Mouse (Mus musculus): ENCODE results near the gene Mad2l1bp.

Mad2l1bp gene

DNA sequence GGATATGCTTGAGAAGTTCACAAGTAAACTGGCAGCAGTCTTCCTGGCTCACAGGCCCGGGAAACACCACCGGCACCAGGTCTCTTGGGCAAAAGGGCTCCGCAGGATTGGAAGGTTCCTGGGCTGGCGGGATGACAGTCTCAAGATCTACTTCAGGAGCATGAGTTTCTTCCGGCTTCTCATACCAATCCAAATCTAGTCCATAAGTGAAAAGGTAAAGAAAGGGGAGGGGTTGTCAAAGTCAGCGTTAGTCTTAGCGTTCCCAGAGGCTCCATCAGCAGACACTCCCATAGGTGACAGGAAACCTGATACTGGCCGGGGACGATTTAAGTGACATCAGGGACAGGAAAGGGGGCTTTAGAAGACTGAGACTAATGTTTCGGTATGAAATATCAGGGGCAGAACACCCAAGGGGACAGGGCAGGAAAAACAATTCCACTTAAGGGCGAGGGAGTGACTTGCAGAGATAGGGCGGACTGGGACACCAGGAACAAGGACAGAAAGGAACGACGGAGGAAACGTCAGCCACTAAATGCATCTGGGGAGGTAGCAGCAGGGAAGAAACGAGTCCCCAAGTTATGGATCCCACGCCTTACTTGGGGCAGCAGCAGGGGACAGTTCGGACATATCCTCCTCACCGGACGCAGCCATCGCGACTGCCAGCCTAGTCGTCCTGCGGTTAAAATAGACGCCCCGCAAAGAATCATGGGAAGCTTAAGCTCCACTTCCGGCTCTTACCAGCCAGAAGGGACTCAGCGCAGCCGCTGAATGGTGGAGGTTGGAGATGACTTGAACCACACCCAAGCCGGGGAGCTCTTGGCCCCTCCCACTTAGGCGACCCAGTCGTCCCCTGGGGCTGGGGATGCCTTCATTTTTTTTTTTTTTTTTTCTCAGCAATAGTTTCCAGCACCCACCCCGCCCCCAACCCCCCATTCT is at the start of gene Mad2l1bp:
TSS of gene Mad2l1bp (minus strand) at position 707 of the 936 bp plus-strand sequence.
- in situ Hi-C loops (cut with MboI; ENCODE audit: low sequenced_read_pairs), result no loop called here

DNA sequence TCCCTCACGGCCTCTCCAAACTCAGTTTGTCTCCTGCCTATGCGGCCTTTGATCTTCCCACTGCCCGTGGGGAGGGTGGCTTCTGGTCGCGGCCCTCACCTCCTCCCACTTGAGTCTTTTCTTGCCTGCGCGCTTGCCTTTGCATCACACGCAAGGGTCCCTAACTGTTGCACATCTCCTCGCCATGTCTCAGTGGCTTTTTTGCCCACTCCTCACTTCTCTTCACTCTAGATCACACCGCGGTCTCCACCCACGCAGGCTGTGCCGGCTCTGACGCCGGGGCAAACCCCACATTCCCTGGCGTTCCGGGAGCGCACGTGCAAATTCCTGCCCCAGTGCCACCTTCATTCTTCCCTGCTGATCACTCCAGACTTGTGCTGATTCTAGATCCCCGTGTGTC is 49.7 kb upstream of the Mad2l1bp start:
- in situ Hi-C loops (cut with MboI; ENCODE audit: low sequenced_read_pairs), result loop anchor here (25.0 kb wide), 1 partner anchor 759 kb away; no protein-coding TSS in a partner anchor

DNA sequence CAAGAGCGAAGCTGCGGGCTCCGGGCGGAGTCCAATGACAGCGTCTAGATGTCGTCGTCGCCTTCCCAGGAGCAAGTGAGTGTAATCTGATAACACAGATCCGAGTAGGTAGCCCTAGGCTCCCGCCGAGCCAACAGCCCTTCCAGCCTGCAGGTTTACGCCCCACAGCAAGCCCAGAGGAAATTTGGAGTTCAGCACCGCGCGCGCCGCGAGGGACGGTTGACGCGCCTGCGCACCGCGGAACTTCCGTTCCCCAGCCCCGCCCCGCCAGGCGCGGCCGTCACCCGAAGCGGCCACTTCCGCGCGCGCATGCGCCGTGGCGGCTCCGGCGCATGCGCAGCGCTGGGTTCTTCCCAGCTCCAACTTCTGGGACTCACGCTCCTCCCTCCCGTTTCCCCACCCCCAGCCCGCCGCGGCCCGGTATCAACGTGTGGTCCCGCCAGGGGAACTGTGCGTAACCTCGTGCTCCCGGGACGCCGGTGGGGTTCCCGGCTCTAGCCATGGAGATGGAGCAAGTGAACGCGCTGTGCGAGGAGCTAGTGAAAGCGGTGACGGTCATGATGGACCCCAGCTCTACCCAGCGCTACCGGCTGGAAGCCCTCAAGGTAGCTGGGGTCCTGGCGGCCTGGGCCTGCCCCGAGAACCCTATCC is 49.2 kb upstream of the Mad2l1bp start, which contains the start of the genes Polh and Xpo5:
TSS of gene Polh (minus strand) at position 225 of the 651 bp plus-strand sequence.
TSS of gene Xpo5 (plus strand) at position 362 of the 651 bp plus-strand sequence.
- in situ Hi-C loops (cut with MboI; ENCODE audit: low sequenced_read_pairs), result loop anchor here (25.0 kb wide), 1 partner anchor 760 kb away; no protein-coding TSS in a partner anchor

DNA sequence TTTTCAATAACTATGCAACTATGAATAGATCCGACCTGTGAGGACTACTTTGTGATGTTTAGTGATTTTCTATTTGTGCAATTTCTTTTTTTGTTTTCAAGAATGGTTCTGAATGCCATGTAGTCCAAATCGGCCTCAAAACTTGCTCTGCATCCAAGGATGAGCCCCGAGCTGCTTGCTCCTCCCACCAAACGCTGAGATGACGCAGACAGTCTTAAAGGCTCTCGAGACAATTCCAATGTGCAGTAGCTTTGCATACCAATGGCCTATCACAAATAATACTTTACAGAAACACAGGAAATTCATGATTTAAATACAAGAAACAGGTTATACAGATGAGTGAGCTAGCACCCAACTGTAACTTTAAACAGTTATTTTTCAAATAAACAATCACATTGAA is 47.8 kb upstream of the Mad2l1bp start:
- in situ Hi-C loops (cut with MboI; ENCODE audit: low sequenced_read_pairs), result loop anchor here (25.0 kb wide), 1 partner anchor 761 kb away; no protein-coding TSS in a partner anchor

DNA sequence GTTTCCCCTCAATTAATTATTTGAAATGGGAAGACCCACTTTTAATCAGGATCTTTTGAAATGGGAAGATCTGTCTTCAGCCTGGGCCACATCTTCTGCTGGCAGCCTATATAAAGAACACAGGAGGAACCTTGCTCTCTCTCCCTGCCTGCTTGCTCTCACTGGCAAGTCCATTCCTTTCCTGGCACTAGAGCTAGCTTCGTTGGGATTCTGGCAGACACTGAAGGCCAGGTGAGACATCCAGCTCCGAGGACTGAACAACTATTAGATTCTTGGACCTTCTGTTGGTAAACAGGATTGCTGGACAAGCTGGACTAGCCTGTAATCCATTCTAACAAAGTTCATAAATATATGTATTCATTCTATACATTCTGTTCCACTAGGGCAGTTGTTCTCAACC is 35.5 kb upstream of the Mad2l1bp start:
- in situ Hi-C loops (cut with MboI; ENCODE audit: low sequenced_read_pairs), result no loop called here

DNA sequence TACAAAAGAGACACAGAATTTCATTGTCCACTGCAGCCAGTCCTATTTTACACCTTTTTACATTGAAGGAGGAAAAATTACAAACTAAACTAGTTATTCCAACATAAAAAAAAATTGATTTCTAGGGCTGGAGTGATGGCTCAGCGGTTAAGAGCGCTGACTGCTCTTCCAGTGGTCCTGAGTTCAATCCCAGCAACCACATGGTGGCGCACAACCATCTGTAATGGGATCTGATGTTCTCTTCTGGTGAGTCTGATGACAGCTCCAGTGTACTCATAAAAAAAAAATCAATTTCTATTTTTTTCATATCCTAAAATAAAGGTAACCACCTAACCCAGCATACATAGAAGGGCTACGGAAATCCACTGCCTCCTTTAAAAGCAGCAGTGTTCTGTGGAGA is 28.9 kb upstream of the Mad2l1bp start:
- in situ Hi-C loops (cut with MboI; ENCODE audit: low sequenced_read_pairs), result no loop called here

DNA sequence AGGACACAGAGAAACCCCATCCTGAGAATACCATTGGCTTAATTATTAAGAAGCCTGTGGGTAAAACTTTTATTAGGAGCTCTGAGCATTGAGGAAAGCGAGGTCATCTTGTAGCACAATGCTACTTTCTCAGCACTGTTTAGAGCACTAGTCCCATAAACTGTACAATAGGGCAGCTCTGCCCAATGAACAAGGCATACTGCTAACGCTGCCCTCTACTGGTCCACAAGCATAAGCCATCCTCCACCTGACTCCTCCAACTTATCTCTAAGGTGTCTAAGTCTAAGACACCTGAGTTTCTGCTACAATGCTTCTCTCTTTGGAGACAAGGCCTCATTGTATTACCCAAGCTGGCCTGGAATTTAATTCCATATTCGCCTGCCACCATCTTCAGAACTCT is 17.2 kb upstream of the Mad2l1bp start:
- in situ Hi-C loops (cut with MboI; ENCODE audit: low sequenced_read_pairs), result no loop called here

DNA sequence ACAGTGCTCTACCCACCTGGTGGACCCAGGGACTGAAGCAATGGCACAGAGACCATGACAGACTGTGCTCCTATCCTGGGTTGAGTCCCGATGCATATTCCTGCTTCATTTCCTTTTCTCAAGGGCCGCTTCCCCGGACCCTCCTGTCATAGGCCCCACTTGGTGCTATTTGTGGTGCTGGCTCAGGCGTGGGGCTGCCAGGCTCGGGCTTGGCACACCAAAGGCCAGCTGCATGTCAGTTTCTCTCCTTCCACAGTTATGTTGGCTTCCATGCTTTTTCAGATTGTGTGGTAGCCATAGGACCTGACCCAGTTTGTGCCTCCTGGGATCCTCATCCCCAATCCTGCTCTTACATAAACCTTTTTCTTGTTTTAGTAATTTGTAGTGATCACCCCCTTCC is 15.4 kb upstream of the Mad2l1bp start:
- in situ Hi-C loops (cut with MboI; ENCODE audit: low sequenced_read_pairs), result no loop called here

DNA sequence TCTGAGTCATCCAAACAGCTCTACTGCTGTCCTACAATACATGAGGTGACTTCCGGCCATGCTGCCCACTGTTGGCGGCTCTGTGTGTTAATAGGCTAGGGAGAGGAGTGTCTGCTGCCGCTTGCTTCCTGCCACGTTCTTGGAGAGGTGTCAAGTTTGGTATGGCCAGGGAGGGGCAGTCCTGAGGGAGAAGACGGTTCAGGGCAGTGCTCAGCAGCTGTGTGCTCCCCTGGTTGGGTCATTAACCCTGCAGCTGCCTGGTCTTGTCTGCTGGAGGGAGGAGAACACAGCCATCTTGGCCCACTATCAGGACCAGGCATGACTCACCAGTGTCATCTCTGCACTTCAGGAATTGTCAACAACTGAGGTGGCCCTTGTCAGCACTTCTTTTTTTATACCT is 15.0 kb upstream of the Mad2l1bp start:
- in situ Hi-C loops (cut with MboI; ENCODE audit: low sequenced_read_pairs), result no loop called here

DNA sequence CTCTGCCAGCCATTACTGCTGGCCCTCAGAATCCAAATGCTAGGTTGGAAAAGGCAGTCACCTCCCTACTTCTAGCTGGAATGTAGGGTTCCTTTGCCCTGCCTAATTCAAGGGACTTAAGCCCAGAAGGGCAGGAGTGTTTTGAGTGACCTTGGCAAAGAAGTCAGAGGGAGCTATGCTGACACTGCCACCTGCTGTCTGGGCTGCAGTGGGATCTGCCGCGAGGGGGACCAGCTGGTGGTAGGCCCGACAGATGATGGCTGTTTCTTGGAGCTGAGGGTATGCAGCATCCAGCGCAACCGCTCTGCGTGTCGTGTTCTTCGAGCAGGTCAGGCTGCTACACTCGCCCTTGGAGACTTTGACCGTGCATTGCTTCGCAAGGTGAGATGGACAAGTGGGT is 13.7 kb upstream of the Mad2l1bp start:
- in situ Hi-C loops (cut with MboI; ENCODE audit: low sequenced_read_pairs), result no loop called here

DNA sequence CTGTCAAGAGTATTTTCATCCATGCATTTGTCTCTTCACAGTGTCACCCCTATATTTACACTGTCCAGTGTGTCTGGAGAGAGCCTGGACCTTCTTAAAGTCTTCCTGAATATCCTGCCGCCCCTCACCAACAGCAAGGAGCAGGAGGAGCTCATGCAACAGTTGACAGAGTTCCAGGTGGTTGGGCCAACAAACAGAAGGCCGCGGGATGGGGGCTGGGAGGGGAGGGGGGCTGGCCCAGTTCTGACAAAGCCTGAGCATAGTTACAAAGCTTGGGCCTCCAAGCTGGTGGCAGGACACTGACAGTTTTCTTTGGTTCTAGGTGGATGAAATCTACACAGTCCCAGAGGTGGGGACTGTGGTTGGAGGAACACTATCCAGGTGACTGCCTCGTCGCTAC is 12.9 kb upstream of the Mad2l1bp start:
- in situ Hi-C loops (cut with MboI; ENCODE audit: low sequenced_read_pairs), result no loop called here

DNA sequence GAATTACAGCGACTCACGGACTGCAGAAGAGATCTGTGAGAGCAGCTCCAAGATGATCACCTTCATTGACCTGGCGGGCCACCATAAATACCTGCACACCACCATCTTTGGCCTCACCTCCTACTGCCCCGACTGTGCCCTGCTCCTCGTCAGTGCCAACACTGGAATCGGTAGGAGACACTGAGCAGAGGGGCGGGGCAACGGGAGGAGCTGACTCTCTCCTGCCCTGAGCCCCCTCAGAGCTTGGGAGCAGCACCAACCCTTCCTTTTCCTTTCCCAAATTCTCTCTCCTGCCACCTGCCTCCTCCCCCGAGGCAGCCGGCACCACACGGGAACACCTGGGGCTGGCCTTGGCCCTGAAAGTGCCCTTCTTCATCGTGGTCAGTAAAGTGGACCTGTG is 12.1 kb upstream of the Mad2l1bp start:
- in situ Hi-C loops (cut with MboI; ENCODE audit: low sequenced_read_pairs), result no loop called here

DNA sequence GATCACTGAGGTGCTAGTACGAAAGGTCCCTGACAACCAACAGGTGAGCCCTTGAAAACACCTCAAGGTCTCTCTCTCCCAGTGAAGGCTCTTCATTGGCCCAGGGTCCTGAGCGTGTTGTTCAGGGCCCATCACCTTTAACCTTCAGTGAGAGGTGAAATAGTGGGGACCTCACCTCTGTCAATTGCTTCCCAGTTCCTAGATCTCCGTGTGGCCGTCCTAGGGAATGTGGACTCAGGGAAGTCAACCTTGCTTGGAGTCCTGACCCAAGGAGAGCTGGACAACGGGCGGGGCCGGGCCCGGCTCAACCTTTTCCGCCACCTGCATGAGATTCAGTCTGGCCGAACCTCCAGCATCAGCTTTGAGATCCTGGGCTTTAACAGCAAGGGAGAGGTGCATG is 11.4 kb upstream of the Mad2l1bp start:
- in situ Hi-C loops (cut with MboI; ENCODE audit: low sequenced_read_pairs), result no loop called here

DNA sequence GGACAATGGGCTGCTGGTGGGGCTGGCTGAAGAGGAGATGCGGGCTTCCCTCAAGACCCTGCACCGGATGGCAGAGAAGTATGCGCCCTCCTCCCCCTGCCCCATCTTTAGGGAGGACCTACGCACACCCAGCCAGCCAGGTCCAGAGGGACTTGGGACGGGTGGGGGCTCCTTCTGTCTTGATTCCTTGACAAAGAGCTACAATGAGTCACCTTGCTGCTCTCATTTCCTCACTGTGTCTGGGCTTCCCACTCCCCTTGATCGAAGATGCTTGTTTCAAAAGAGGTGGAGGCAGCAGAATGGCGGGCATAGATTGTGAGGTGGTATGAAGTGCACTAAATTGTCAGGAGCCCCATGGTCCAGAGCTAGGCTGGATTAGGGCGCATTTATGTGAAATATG is 10.9 kb upstream of the Mad2l1bp start:
- in situ Hi-C loops (cut with MboI; ENCODE audit: low sequenced_read_pairs), result no loop called here

DNA sequence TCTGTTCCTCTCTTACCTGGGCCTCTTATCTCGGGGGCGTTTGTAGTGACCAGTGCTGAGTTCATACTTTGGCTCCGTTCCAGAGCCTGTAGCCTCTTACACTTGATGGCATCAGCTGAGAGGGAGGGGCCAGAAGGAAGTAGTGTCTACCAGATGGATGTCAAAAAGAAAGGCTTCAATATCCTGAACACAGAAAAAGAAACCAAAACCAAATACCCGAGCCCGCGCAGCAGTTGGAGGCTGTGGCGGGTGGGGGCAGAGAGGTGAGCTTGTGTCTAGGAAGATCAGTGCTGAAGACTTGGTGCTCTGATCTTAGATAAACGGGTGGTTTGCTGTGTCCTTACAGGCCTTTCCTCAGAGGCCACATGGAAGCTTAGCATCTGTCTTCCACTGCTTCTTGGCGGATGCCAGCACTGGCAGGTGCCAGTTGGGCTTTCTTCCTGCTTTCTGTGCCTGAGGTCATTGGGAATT is 9.6 kb upstream of the Mad2l1bp start:
- in situ Hi-C loops (cut with MboI; ENCODE audit: low sequenced_read_pairs), result no loop called here

DNA sequence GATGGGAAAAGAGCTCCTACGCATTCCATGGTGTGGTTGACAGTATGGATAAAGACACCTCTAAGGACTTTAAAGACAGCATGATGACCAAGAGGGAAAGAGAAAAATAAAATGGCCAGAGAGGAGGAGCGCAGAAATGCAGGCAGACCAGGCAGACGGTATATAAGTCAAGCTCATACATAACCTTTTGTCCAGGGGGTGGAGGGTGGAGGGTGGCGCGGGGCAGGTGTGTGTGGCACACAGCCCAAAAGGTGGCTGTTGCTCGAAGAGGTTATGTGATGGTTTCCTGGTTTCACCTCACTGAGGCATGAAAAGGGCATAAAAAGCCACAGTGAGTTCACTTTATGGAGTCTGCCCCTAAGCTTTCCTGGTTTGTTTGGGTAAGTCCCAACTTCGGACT is 9.2 kb upstream of the Mad2l1bp start:
- in situ Hi-C loops (cut with MboI; ENCODE audit: low sequenced_read_pairs), result no loop called here

DNA sequence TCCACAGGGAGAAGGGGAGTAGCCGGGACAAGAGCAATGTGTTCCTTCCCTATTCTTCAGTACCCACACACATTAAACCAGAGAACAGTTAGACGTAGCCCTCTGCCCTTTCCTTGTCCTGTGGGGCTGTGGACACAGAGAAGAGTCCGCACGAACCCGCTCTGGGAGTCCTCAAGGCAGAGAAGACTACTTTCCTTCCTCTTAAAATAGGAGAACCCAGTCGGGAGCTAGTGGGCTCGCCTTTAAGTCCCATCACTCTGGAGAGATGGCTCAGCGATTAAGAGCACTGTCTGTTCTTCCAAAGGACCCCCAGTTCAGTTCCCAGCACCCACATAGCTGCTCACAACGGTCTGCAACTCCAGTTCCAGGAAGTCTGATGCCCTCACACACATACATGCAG is 8.4 kb upstream of the Mad2l1bp start:
- in situ Hi-C loops (cut with MboI; ENCODE audit: low sequenced_read_pairs), result no loop called here

DNA sequence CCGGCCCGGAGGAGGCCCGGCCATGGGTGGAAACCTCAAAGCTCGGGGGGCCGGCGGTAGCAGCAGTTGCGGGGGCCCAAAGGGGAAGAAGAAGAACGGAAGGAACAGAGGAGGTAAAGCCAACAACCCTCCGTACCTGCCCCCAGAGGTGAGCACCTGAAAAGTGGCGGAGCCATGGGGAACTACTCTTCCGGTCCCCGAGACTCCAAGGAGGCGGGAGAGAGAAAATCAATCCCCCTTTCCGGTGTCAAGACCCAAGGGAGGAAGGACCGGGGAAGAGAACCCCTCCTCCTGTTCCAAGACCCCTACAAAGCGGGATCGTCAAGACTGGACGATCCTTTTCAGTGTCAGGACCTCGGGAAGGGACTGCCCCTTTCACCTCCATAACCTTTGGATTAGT is 7.8 kb upstream of the Mad2l1bp start:
- in situ Hi-C loops (cut with MboI; ENCODE audit: low sequenced_read_pairs), result no loop called here

DNA sequence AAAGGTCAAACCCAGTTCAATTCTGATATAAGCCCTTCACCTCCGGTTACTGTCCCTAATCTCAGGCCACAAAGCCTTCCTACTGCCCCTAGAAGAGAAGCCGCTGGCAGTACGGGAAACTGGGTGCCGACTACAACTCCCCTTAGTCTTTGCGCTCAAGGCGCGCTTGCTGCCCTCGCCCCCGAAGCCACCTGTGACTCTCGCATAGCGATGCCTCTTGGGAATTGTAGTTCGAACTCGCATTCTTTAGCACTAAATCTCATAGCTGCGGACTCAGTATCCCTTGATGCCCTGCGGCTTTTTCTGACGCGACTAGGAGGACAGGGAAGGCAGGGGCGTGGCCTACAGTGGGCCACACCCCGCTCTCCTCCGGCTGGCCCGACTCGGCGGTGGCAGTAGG is 7.3 kb upstream of the Mad2l1bp start, which contains the start of gene Gtpbp2:
TSS of gene Gtpbp2 (plus strand) at position 347 of the 400 bp plus-strand sequence.
- in situ Hi-C loops (cut with MboI; ENCODE audit: low sequenced_read_pairs), result no loop called here

DNA sequence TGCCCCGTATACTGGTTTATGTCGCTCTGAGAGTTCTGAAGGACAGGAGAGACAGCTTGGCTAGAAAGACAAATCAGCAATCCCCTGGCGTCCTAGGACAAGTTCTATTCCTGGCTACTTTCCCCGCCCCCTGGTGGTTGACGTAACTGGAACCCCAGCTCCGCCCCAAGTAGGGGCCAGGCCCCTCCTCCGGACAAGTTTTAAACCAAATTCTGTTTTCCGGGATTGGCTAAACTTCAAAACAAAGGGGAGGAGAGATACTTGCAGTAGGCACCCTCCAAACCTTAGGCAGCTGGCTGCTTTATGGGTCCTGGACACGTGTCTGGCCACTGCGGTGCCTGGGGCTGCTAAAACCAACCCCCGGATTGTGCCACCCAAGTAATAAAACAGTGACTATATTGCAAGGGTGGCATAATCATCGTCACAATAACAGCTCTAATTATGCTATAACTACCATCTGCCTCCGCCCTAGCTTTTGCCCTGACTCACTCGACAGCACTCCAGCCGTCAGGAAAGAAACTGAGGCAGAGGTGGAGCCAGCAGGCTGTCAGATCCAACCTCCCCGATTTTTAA is 6.8 kb upstream of the Mad2l1bp start:
- in situ Hi-C loops (cut with MboI; ENCODE audit: low sequenced_read_pairs), result no loop called here

DNA sequence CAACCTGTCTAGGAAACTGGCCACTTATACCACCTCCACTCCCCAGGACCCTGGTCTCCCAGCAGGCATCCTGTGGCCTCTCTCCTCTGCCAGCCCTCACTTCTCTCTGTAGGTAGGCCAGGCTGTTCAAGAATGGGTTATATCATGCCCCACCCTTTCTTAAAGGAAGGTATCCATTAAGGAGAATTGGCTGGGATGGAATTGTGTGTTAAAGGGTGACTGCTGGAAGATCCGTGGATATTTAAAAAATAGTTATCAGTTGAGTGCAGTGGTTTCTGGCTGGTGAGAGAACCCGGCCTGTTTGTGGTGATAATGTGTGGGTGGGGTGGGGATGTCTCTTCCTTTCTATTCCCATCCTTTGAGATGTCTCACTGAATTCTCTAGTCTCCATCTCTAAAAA is 5.9 kb upstream of the Mad2l1bp start:
- in situ Hi-C loops (cut with MboI; ENCODE audit: low sequenced_read_pairs), result no loop called here

Measured in CH12F3 (cell line).